Mouse (Mus musculus) midbrain, embryonic 15.5 days (tissue): ENCODE data around the gene Grcc10. TPM values are rescaled to one million over a fixed set of nuclear protein-coding genes. Genes with fewer than 3 reads are reported as not detected.
A peak's percentile ranks its signal among the peaks of the same experiment; 100 is the strongest.

Experiments used
- ATAC-seq: fragments of 200-750 bp; cut with Nextera tagmentation; replicated peaks from 2 replicates; pipeline ENCODE4 v1.8.0; 2017; ENCODE audit warnings: moderate TSS enrichment
- H3K27ac ChIP-seq: fragments of 300-500 bp; sonication (generic); 2 replicates; pipeline ENCODE4 v1.5.1; 2015; ENCODE audit warnings: mild to moderate bottlenecking, inconsistent platforms
- H3K27me3 ChIP-seq: fragments of 300-500 bp; sonication (generic); replicated peaks from 2 replicates; pipeline ENCODE4 v1.6.1; 2015; ENCODE audit warnings: inconsistent platforms
- H3K36me3 ChIP-seq: fragments of 300-500 bp; sonication (generic); replicated peaks from 2 replicates; pipeline ENCODE4 v1.6.1; 2015; ENCODE audit warnings: inconsistent platforms
- H3K4me1 ChIP-seq: fragments of 300-500 bp; sonication (generic); 2 replicates; pipeline ENCODE4 v1.6.1; 2015; ENCODE audit warnings: inconsistent platforms
- H3K4me2 ChIP-seq: fragments of 300-500 bp; sonication (generic); 2 replicates; pipeline ENCODE4 v1.6.1; 2015; ENCODE audit warnings: inconsistent platforms, mild to moderate bottlenecking, moderate library complexity
- H3K4me3 ChIP-seq: fragments of 300-500 bp; sonication (generic); 2 replicates; pipeline ENCODE4 v1.5.1; 2015; ENCODE audit warnings: mild to moderate bottlenecking, inconsistent platforms
- H3K9ac ChIP-seq: fragments of 300-500 bp; sonication (generic); 2 replicates; pipeline ENCODE4 v1.6.1; 2015; ENCODE audit warnings: mild to moderate bottlenecking, inconsistent platforms
- H3K9me3 ChIP-seq: fragments of 300-500 bp; sonication (generic); 2 replicates; pipeline ENCODE4 v1.6.1; 2016; ENCODE audit warnings: inconsistent platforms
- WGBS: fragments of 180-500 bp; shearing (Covaris S2); methylation state at CpG from one replicate; pipeline ENCODE4 v1.1.7; 2015; ENCODE audit warnings: mixed read lengths; 5-methylcytosine and 5-hydroxymethylcytosine counted together
- polyA plus RNA-seq: library from polyadenylated mRNA; unstranded; fragments of >200 nt; fragmentation: Nextera tagmentation; extraction: Ambion mirVana; gene quantifications from 2 replicates; pipeline ENCODE4 v1.2.1, GENCODE M21; 2015

The Grcc10 gene
- polyA plus RNA-seq: 668 and 674 TPM in 2 replicates

- WGBS: under 1% methylated on average over 41 of the region's 41 CpGs
These were observed at the start of gene Grcc10 for GRCm38 (mm10) chr6:124740888-124741761. Grcc10 (minus strand) TSS chr6:124741374.

DNA sequence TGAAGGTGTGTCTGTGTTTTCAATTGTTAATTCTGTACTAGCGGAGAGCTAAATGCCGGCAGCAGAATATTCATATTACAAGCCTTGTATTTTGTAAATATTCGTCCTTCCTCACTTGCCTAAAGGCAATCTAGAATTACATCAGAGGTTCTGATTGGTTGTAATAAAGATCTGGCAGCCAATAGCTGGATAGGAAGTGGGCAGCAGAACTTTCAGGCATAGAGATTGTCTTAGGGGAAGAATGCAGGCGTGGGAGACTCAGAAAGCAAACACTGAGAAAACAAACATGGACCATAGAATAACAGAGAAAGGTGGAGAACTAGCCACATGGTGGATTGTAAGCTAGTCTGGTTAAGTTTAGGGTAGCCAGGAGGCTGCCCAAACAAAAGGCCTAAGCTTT is 48.9 kb upstream of the Grcc10 start:
- Histone ChIP-seq H3K4me1 (no peaks in the 10 kb centered on the region), H3K27ac (no peak overlapping the region), H3K36me3 (no peaks in the 10 kb centered on the region), H3K4me3 (no peak overlapping the region), H3K9ac (no peak overlapping the region), H3K4me2 (no peak overlapping the region), H3K27me3 (no peaks in the 10 kb centered on the region), H3K9me3 (no peaks in the 10 kb centered on the region)
- ATAC-seq: no peak
- 77% methylated on average over 4 of the region's 4 CpGs for WGBS

More at GRCm38 (mm10) chr6:124740888-124741761, at the start of gene Grcc10:
- Histone ChIP-seq H3K9me3 (no peaks in the 10 kb centered on the region), H3K4me3 (peak within 1 kb of the TSS; percentile 55), H3K9ac (peak within 1 kb of the TSS; percentile 69), H3K4me1 (peaks cover 44% of the 10 kb centered on the region), H3K27me3 (no peaks in the 10 kb centered on the region), H3K27ac (peak within 1 kb of the TSS; percentile 98), H3K4me2 (peak within 1 kb of the TSS; percentile 63), H3K36me3 (peaks cover 24% of the 10 kb centered on the region)
- ATAC-seq: peak; percentile 82

DNA sequence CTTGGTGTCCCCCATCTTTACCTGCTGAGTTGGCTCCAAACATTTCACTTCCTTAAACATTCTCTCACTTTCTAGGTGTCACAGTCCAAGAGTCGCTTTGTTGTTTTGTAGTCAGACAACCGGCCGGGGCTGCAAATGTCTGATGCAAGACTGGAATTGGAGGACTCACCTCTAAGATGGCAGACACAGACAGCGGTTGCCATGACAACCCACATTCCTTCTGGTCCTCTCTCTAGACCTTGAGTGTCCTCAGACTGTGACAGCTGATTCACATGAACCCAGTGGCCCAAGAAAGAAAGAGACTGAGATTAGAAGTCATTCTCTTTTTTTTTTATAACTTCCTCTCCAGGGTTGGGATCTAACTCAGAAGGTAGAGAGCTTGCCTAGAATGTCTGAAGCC is 48.3 kb upstream of the Grcc10 start:
- no peak overlapping the region for H3K4me3 ChIP-seq
- 71% methylated on average over 4 of the region's 4 CpGs for WGBS
- no peaks in the 10 kb centered on the region for H3K9me3 ChIP-seq
- no peaks in the 10 kb centered on the region for H3K36me3 ChIP-seq
- H3K27ac ChIP-seq: no peak overlapping the region
- H3K4me2 ChIP-seq: no peak overlapping the region
- ATAC-seq: no peak
- no peaks in the 10 kb centered on the region for H3K4me1 ChIP-seq
- H3K9ac ChIP-seq: no peak overlapping the region
- no peaks in the 10 kb centered on the region for H3K27me3 ChIP-seq

GRCm38 (mm10) chr6:124787722-124788121 is 46.5 kb upstream of the Grcc10 start:
- Histone ChIP-seq H3K27me3 (no peaks in the 10 kb centered on the region), H3K9ac (no peak overlapping the region), H3K4me2 (no peak overlapping the region), H3K9me3 (no peaks in the 10 kb centered on the region), H3K4me1 (no peaks in the 10 kb centered on the region), H3K4me3 (no peak overlapping the region), H3K27ac (no peak overlapping the region), H3K36me3 (no peaks in the 10 kb centered on the region)
- ATAC-seq: no peak
- WGBS: 80% methylated on average over 10 of the region's 10 CpGs

DNA sequence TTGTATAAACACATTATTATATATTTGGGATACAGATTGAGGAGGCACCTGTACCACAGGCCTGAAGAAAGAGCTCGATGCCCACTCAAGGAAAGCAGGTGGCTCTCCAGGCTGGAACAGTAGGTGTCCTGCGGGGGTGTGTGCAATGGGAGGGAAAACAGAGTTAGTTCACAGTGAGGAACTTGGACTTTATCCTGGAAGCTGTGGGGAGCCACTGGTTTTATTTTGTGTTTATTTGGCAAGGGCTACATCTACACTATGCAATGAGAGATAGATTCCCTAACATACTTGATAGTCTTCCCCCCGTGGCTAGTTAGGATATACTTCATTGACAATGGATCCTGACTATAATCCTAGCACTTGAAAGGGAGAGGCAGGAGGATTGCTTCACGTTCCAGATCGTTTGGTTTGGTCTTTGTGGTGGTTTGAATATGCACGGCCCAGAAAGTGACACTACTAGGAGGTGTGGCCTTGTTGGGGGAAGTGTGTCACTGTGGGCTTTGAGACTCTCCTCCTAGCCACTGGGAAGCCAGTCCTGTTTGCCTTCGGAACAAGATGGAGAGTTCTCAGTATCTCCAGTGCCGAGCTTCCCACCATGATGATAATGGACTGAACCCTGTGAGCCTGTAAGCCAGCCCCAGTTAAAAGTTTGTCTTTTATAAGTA is 45.7 kb upstream of the Grcc10 start:
- 44% methylated on average over 8 of the region's 8 CpGs for WGBS
- Histone ChIP-seq H3K36me3 (no peaks in the 10 kb centered on the region), H3K4me1 (no peaks in the 10 kb centered on the region), H3K4me2 (no peak overlapping the region), H3K9me3 (no peaks in the 10 kb centered on the region), H3K9ac (no peak overlapping the region), H3K4me3 (no peak overlapping the region), H3K27me3 (no peaks in the 10 kb centered on the region), H3K27ac (no peak overlapping the region)
- ATAC-seq: no peak

DNA sequence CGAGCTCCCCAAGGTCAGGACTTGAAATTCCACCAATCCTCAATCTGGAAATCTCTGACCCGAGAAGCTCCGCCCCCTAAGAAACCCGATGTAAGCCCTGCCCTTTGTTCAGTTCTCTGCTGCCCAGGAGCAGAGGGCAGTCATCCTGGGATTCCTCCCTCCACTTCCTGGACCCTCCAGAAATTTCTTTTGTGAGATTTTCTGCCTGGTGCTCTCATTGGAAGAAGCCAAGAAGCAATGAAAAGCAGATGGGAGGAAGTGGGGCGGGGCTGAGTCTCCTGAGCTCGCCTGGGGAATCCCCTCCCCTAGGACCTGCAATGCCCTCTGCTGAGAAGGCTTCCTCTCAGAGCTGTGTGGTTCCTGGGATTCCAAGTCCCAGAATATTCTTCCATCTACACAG is 41.3 kb upstream of the Grcc10 start:
- no peaks in the 10 kb centered on the region for H3K9me3 ChIP-seq
- no peak overlapping the region for H3K9ac ChIP-seq
- ATAC-seq: no peak
- H3K4me1 ChIP-seq: peaks cover 9% of the 10 kb centered on the region; the same call in 1 of the 2 replicates
- no peak overlapping the region for H3K4me3 ChIP-seq
- H3K4me2 ChIP-seq: no peak overlapping the region
- no peaks in the 10 kb centered on the region for H3K27me3 ChIP-seq
- no peaks in the 10 kb centered on the region for H3K36me3 ChIP-seq
- WGBS: 23% methylated on average over 6 of the region's 6 CpGs
- H3K27ac ChIP-seq: no peak overlapping the region

DNA sequence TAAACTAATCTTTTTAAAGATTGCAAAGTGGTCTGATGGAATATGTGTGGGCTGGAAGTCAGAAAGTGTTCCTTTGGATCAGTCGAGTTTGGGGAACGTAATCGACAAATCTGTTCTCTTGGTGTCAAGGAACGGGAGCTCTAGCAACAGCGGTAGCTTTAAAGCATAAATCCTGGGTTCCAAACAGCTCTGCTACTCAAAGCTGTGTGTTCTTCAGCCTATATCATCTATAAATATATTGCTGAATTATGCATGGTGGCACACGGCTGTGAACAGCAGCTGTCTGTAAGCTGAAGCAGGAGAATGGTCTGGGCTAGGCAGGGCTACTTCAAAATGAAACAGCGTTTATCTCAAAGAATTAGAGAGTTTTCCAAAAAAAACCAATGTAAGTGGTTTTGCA is 39.7 kb upstream of the Grcc10 start:
- H3K4me1 ChIP-seq: peaks cover 9% of the 10 kb centered on the region; the same call in 1 of the 2 replicates
- no peaks in the 10 kb centered on the region for H3K27me3 ChIP-seq
- H3K36me3 ChIP-seq: no peaks in the 10 kb centered on the region
- H3K9me3 ChIP-seq: no peaks in the 10 kb centered on the region
- H3K4me2 ChIP-seq: no peak overlapping the region
- no peak overlapping the region for H3K4me3 ChIP-seq
- ATAC-seq: no peak
- WGBS: 86% methylated on average over 7 of the region's 7 CpGs
- H3K9ac ChIP-seq: no peak overlapping the region
- H3K27ac ChIP-seq: no peak overlapping the region

GRCm38 (mm10) chr6:124779984-124780416 is 38.8 kb upstream of the Grcc10 start:
- 3% methylated on average over 10 of the region's 10 CpGs for WGBS
- Histone ChIP-seq H3K27ac (no peak overlapping the region), H3K27me3 (no peaks in the 10 kb centered on the region), H3K9me3 (no peaks in the 10 kb centered on the region), H3K9ac (0 out of 2 replicates have a peak overlapping the region, but pooled peaks have one; percentile 17), H3K4me1 (peaks cover 9% of the 10 kb centered on the region; the same call in 1 of the 2 replicates), H3K36me3 (no peaks in the 10 kb centered on the region), H3K4me2 (peak overlapping the region; percentile 48), H3K4me3 (peak overlapping the region; percentile 33)
- ATAC-seq: no peak

- H3K9ac ChIP-seq: 0 out of 2 replicates have a peak within 1 kb of the TSS, but pooled peaks have one; percentile 17
- WGBS: 2% methylated on average over 23 of the region's 23 CpGs
- H3K27ac ChIP-seq: no peak within 1 kb of the TSS
- H3K27me3 ChIP-seq: no peaks in the 10 kb centered on the region
- no peaks in the 10 kb centered on the region for H3K36me3 ChIP-seq
- peak within 1 kb of the TSS; percentile 48 for H3K4me2 ChIP-seq
- no peaks in the 10 kb centered on the region for H3K9me3 ChIP-seq
- peaks cover 9% of the 10 kb centered on the region; the same call in 1 of the 2 replicates for H3K4me1 ChIP-seq
- H3K4me3 ChIP-seq: peak within 1 kb of the TSS; percentile 33
- ATAC-seq: peak; percentile 60
These were observed 38.2 kb upstream of the Grcc10 start, which contains the start of gene Lrrc23 for GRCm38 (mm10) chr6:124779222-124779983. Lrrc23 (minus strand) TSS chr6:124779727.

DNA sequence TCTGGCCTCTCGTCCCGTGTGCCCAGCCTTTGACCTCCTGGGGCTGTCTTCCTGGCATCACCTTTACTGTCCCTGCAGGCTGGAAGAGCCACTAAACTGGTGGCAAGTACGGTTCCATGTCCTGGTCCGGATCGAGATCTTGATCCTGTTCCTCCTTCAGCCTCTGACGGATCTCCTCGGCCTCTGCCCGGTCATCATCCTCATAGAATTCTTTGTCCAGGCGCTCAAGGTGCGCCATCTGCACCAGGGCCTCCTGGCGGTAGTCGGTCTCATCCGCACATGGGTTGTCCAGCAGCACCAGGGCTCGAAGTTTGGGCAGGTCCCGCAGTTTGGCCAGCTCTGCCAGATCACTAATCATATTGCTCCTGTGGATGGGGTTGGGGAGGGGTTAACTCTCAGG is 29.3 kb upstream of the Grcc10 start:
- H3K27ac ChIP-seq: no peak overlapping the region
- WGBS: 89% methylated on average over 15 of the region's 15 CpGs
- H3K4me1 ChIP-seq: peaks cover 27% of the 10 kb centered on the region
- no peak for ATAC-seq
- H3K9me3 ChIP-seq: no peaks in the 10 kb centered on the region
- no peaks in the 10 kb centered on the region for H3K36me3 ChIP-seq
- H3K9ac ChIP-seq: no peak overlapping the region
- H3K4me3 ChIP-seq: no peak overlapping the region
- H3K4me2 ChIP-seq: no peak overlapping the region
- H3K27me3 ChIP-seq: 0 out of 2 replicates have a peak, but pooled peaks cover 2% of the 10 kb centered on the region

GRCm38 (mm10) chr6:124770013-124770412 is 28.8 kb upstream of the Grcc10 start:
- Histone ChIP-seq H3K27me3 (0 out of 2 replicates have a peak, but pooled peaks cover 2% of the 10 kb centered on the region), H3K4me2 (peak overlapping the region; percentile 81), H3K9me3 (no peaks in the 10 kb centered on the region), H3K27ac (peak overlapping the region; percentile 67), H3K4me1 (peaks cover 27% of the 10 kb centered on the region), H3K36me3 (no peaks in the 10 kb centered on the region), H3K4me3 (peak overlapping the region; percentile 47), H3K9ac (peak overlapping the region; percentile 60)
- 56% methylated on average over 7 of the region's 7 CpGs for WGBS
- no peak; the same call in 1 of the 2 replicates for ATAC-seq
